Mouse (Mus musculus): ENCODE measurements around the gene Fntb.

DNA sequence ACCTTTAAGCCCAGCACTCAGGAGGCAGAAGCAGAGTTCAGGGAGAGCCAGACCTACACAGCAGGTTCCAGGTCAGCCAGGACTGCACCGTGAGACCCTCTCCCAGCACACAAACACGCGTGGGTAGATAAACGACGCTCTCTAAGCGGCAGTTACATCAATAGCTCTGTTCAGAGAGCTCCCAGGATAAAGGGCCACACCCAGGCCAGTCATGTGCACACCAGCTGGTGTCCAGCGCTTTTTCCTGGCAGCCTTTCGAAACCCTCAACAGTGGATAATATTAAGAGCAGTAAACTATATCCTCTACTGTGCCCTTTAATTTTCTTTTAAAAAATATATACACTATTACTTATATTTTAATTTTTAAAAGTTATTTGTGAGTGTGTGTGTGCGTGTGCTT is 146.8 kb downstream of the Fntb start:
- TF ChIP-seq CTCF (IDR thresholded peaks at IDR 0.05; ENCODE audit: extremely low read depth, insufficient read depth, low read length): no peak
- TF ChIP-seq POLR2A (IDR thresholded peaks at IDR 0.05; ENCODE audit: extremely low read depth, insufficient read depth, low read length): no peak
